Mouse (Mus musculus) kidney, embryonic 14.5 days (tissue): ENCODE results near the gene Cmtm2a. TPM values are rescaled to one million over a fixed set of nuclear protein-coding genes. Genes with fewer than 3 reads are reported as not detected.

Source experiments
- ATAC-seq: fragments of 200-750 bp; cut with Nextera tagmentation; 2 replicates; pipeline ENCODE4 v1.8.0; 2017; ENCODE audit warnings: moderate number of reproducible peaks, mild to moderate bottlenecking, moderate TSS enrichment, moderate library complexity; ENCODE audit not compliant: low FRiP score, low TSS enrichment
- H3K27ac ChIP-seq: fragments of 300-500 bp; sonication (generic); 2 replicates; pipeline ENCODE4 v1.5.1; 2014; ENCODE audit warnings: low read depth, mild to moderate bottlenecking, low read length, moderate library complexity, mixed read lengths
- H3K27me3 ChIP-seq: fragments of 300-500 bp; sonication (generic); 2 replicates; pipeline ENCODE4 v1.6.1; 2014; ENCODE audit warnings: mild to moderate bottlenecking, low read length; ENCODE audit not compliant: control insufficient read depth, insufficient read depth
- H3K36me3 ChIP-seq: fragments of 300-500 bp; sonication (generic); 2 replicates; pipeline ENCODE4 v1.6.1; 2014; ENCODE audit warnings: low read length, mixed read lengths; ENCODE audit not compliant: control insufficient read depth, insufficient read depth
- H3K4me1 ChIP-seq: fragments of 300-500 bp; sonication (generic); 2 replicates; pipeline ENCODE4 v1.6.1; 2014; ENCODE audit warnings: low read length, mixed read lengths; ENCODE audit not compliant: control insufficient read depth, insufficient read depth
- H3K4me2 ChIP-seq: fragments of 300-500 bp; sonication (generic); replicated peaks from 2 replicates; pipeline ENCODE4 v1.6.1; 2014; ENCODE audit warnings: low read depth, mild to moderate bottlenecking, low read length
- H3K4me3 ChIP-seq: fragments of 300-500 bp; sonication (generic); 2 replicates; pipeline ENCODE4 v1.5.1; 2014; ENCODE audit warnings: mild to moderate bottlenecking, low read length
- H3K9ac ChIP-seq: fragments of 300-500 bp; sonication (generic); 2 replicates; pipeline ENCODE4 v1.6.1; 2014; ENCODE audit warnings: low read depth, mild to moderate bottlenecking, low read length, moderate library complexity
- H3K9me3 ChIP-seq: fragments of 300-500 bp; sonication (generic); 2 replicates; pipeline ENCODE4 v1.6.1; 2016; ENCODE audit warnings: low read length; ENCODE audit not compliant: control insufficient read depth
- WGBS: fragments of 180-500 bp; shearing (Covaris S2); extraction: QIAGEN DNeasy Blood & Tissue Kit; methylation state at CpG from one replicate; pipeline ENCODE4 v1.1.7; 2014; 5-methylcytosine and 5-hydroxymethylcytosine counted together
- polyA plus RNA-seq: library from polyadenylated mRNA; unstranded; fragments of >200 nt; fragmentation: Nextera tagmentation; extraction: Ambion mirVana; gene quantifications from 2 replicates; pipeline ENCODE4 v1.2.1, GENCODE M21; 2014

Cmtm2a gene
- polyA plus RNA-seq, 1 experiment from 2014 or later = not detected

GRCm38 (mm10) chr8:104253016-104253415 lies 40.0 kb downstream of the Cmtm2a start:
- H3K9me3 ChIP-seq = no peaks in the 10 kb centered on the region
- no peak overlapping the region for H3K27ac ChIP-seq
- no peak overlapping the region for H3K4me2 ChIP-seq
- no peaks in the 10 kb centered on the region for H3K27me3 ChIP-seq
- 92% methylated on average over 3 of the region's 3 CpGs for WGBS
- no peak overlapping the region for H3K4me3 ChIP-seq
- no peak overlapping the region for H3K9ac ChIP-seq
- ATAC-seq = no peak
- 0 out of 2 replicates have a peak, but pooled peaks cover 4% of the 10 kb centered on the region for H3K4me1 ChIP-seq
- H3K36me3 ChIP-seq = peaks cover 6% of the 10 kb centered on the region; the same call in 1 of the 2 replicates

GRCm38 (mm10) chr8:104251461-104251860 lies 41.5 kb downstream of the Cmtm2a start:
- Histone ChIP-seq H3K27me3 (no peaks in the 10 kb centered on the region), H3K4me2 (peak overlapping the region; percentile 75), H3K9me3 (no peaks in the 10 kb centered on the region), H3K4me1 (peaks cover 12% of the 10 kb centered on the region), H3K4me3 (peak overlapping the region; percentile 77), H3K9ac (peak overlapping the region; percentile 74), H3K36me3 (no peaks in the 10 kb centered on the region), H3K27ac (peak overlapping the region; percentile 88; the same call in 1 of the 2 replicates)
- peak; percentile 24; the same call in 1 of the 2 replicates for ATAC-seq
- under 1% methylated on average over 7 of the region's 7 CpGs for WGBS

GRCm38 (mm10) chr8:104250439-104251367 lies 42.3 kb downstream of the Cmtm2a start, which contains the start of gene Cklf:
Gene Cklf (plus strand): TSS chr8:104250861.
- Histone ChIP-seq H3K9me3 (no peaks in the 10 kb centered on the region), H3K4me3 (peak within 1 kb of the TSS; percentile 77), H3K4me2 (peak within 1 kb of the TSS; percentile 75), H3K9ac (peak within 1 kb of the TSS; percentile 74), H3K27me3 (no peaks in the 10 kb centered on the region), H3K4me1 (peaks cover 12% of the 10 kb centered on the region), H3K27ac (peak within 1 kb of the TSS; percentile 88), H3K36me3 (no peaks in the 10 kb centered on the region)
- ATAC-seq = peak; percentile 87
- WGBS = 4% methylated on average over 41 of the region's 41 CpGs

GRCm38 (mm10) chr8:104249442-104249996 lies 43.5 kb downstream of the Cmtm2a start:
- H3K4me3 ChIP-seq = no peak overlapping the region
- WGBS = 88% methylated on average over 7 of the region's 7 CpGs
- H3K9me3 ChIP-seq = no peaks in the 10 kb centered on the region
- H3K4me2 ChIP-seq = no peak overlapping the region
- peaks cover 4% of the 10 kb centered on the region; the same call in 1 of the 2 replicates for H3K36me3 ChIP-seq
- no peak for ATAC-seq
- no peak overlapping the region for H3K27ac ChIP-seq
- peaks cover 12% of the 10 kb centered on the region for H3K4me1 ChIP-seq
- no peak overlapping the region for H3K9ac ChIP-seq
- no peaks in the 10 kb centered on the region for H3K27me3 ChIP-seq

DNA sequence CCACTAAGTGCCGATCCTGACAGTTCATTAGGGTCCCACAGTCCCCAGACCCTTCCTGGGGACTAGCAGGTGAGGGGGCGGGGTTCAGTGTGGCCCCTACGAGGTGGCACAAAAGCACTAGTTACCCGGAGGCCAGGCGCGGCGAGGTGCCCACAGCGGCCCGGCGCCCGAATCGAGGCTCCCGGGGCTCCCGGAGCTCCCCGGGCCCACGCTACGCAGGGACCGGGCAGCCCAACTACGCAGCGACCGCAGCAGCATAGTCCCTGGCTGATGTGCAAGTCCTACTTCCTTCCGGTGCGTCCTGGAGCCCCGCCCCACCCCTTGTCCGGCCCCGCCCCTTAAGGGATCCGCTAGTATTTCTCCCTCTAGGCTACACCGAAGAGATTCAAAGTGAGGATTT lies 44.7 kb downstream of the Cmtm2a start, which contains the start of gene Tk2:
Gene Tk2 (minus strand): TSS at position 283 of the 400 bp plus-strand sequence.
- Histone ChIP-seq H3K4me3 (peak within 1 kb of the TSS; percentile 81), H3K4me1 (peaks cover 12% of the 10 kb centered on the region), H3K36me3 (peaks cover 9% of the 10 kb centered on the region; the same call in 1 of the 2 replicates), H3K9ac (peak within 1 kb of the TSS; percentile 78), H3K4me2 (peak within 1 kb of the TSS; percentile 64), H3K27ac (no peak within 1 kb of the TSS), H3K9me3 (no peaks in the 10 kb centered on the region), H3K27me3 (no peaks in the 10 kb centered on the region)
- WGBS = 0% methylated on average over 28 of the region's 28 CpGs
- peak; percentile 86 for ATAC-seq

DNA sequence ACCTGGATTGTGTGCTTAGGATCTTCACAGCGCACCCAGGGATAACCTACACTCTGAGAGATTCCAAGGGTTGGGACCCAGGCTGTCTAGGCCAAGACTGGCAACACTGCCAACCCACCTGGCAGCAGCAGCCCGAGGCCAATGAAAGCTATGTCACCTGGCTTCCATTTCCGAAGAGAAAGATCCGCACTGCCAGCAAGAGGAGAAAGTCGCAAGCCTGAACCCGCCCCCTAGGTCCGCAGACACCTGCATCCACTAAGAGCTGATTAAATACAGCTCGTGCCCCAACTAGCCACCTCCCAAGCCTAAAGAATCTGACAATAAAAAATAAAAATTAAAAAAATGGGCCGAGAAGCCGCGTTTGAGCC lies 45.1 kb downstream of the Cmtm2a start:
- peak; percentile 2; the same call in 1 of the 2 replicates for ATAC-seq
- Histone ChIP-seq H3K27me3 (no peaks in the 10 kb centered on the region), H3K9me3 (no peaks in the 10 kb centered on the region), H3K4me1 (peaks cover 12% of the 10 kb centered on the region), H3K4me3 (peak overlapping the region; percentile 81), H3K27ac (no peak overlapping the region), H3K4me2 (peak overlapping the region; percentile 64), H3K36me3 (peaks cover 12% of the 10 kb centered on the region; the same call in 1 of the 2 replicates), H3K9ac (peak overlapping the region; percentile 78)
- 3% methylated on average over 11 of the region's 11 CpGs for WGBS

DNA sequence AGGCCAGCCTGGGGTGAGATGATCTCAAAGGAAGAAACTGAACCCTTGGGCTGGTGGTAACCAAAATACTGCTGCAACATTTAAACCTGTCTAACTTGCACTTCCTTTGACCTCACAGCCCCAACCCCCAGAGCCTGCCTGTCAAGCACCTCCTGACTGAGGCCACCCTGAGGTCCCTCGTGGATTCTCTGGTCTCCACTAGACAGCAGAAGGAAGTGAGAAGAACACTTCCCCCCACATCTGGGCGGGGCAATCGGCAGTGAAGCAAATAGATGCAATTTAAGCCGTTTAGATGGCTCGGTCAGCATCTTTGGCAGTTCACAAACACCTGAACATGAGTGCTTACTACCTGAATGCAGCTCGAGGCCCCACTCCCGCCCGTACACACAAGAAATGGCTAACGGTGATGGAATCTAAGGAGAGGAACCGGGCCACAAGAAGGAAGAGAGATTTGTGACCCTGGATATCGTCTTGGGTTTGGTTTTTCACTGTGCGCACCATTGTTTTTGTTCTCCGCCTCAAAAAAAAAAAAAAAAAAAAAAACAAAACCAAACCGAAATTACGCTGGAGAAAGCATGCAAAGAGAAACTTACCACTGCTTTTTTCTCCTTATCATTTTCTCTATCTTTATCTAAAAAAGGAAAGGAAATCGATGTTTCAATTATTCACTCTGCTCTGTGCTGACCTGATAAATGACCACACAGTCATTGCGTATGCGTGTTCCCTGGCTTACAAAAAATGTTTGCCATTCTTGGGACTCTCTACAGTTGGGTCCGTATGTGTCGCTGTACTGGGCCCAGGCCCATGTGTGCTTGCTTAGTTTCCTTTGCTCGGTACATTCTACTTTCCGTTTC lies 45.7 kb downstream of the Cmtm2a start:
- H3K4me1 ChIP-seq = peaks cover 12% of the 10 kb centered on the region
- no peak overlapping the region for H3K27ac ChIP-seq
- 63% methylated on average over 22 of the region's 22 CpGs for WGBS
- peak overlapping the region; percentile 81 for H3K4me3 ChIP-seq
- no peaks in the 10 kb centered on the region for H3K27me3 ChIP-seq
- H3K36me3 ChIP-seq = peaks cover 13% of the 10 kb centered on the region
- peak overlapping the region; percentile 64 for H3K4me2 ChIP-seq
- H3K9me3 ChIP-seq = no peaks in the 10 kb centered on the region
- peak overlapping the region; percentile 78 for H3K9ac ChIP-seq
- ATAC-seq = no peak

GRCm38 (mm10) chr8:104246621-104247020 lies 46.4 kb downstream of the Cmtm2a start:
- Histone ChIP-seq H3K36me3 (peaks cover 19% of the 10 kb centered on the region), H3K9ac (no peak overlapping the region), H3K4me1 (peaks cover 12% of the 10 kb centered on the region), H3K4me3 (no peak overlapping the region), H3K9me3 (no peaks in the 10 kb centered on the region), H3K27ac (no peak overlapping the region), H3K27me3 (no peaks in the 10 kb centered on the region), H3K4me2 (no peak overlapping the region)
- no peak for ATAC-seq
- 78% methylated on average over 4 of the region's 4 CpGs for WGBS
